ENCODE assay signal across 9 mouse cellular contexts in genomic region chr15:77839529-77840286, GRCm38 (mm10). TPM values are rescaled to one million over a fixed set of nuclear protein-coding genes. Genes with fewer than 3 reads are reported as not detected.
A peak's percentile ranks its signal among the peaks of the same experiment; 100 is the strongest.
DNase-seq lines count a peak whose midpoint lies in the region; ATAC-seq and TF ChIP-seq lines count a peak whose summit lies in the region.
"Had no signal": no experiment of that assay in that cellular context is flagged by ENCODE, and none has a peak within 500 bp of the region (broad histone marks: within the 10 kb centered on the region; RNA-seq: fewer than 3 reads in every experiment).

No protein-coding gene starts in this region.

- H3K9me3 ChIP-seq in forebrain, embryonic 12.5 days, result no peaks in the 10 kb centered on the region
- H3K9me3 ChIP-seq in liver, embryonic 13.5 days (replicated peaks), result no peaks in the 10 kb centered on the region

- H3K27ac ChIP-seq in heart, adult 2 months, result peak overlapping the region; percentile 98
- H3K27ac ChIP-seq in forebrain, embryonic 12.5 days, result peak overlapping the region; percentile 47
- peak overlapping the region; percentile 82 for H3K27ac ChIP-seq in liver, embryonic 13.5 days

- no peak for ATAC-seq in forebrain, embryonic 12.5 days (ENCODE audit: low FRiP score)
- no peak for ATAC-seq in liver, embryonic 13.5 days (ENCODE audit: low read depth)

- H3K27me3 ChIP-seq in heart, adult 2 months (ENCODE audit: control insufficient read depth, insufficient read depth, low read length), result no peaks in the 10 kb centered on the region
- H3K27me3 ChIP-seq in forebrain, embryonic 12.5 days, result no peaks in the 10 kb centered on the region
- no peaks in the 10 kb centered on the region for H3K27me3 ChIP-seq in liver, embryonic 13.5 days

- peak overlapping the region; percentile 63 for H3K9ac ChIP-seq in heart, adult 2 months (ENCODE audit: low read depth, low read length)
- H3K9ac ChIP-seq in forebrain, embryonic 12.5 days, result peak overlapping the region; percentile 17; the same call in 1 of the 2 replicates
- H3K9ac ChIP-seq in liver, embryonic 13.5 days, result peak overlapping the region; percentile 96

- H3K4me3 ChIP-seq in heart, adult 2 months, result peak overlapping the region; percentile 87
- peak overlapping the region; percentile 85 for H3K4me3 ChIP-seq in forebrain, embryonic 12.5 days (replicated peaks)
- H3K4me3 ChIP-seq in liver, embryonic 13.5 days (replicated peaks), result peak overlapping the region; percentile 96

- DNase-seq in heart, adult 2 months, result peak in 1 of 2 experiments; percentile 15
- no peak for DNase-seq in heart, postnatal 4 days
- DNase-seq in CD4-positive helper T cell, adult 2 months (ENCODE audit: low read depth, low spot score), result peak; percentile 38
- DNase-seq in liver, embryonic 13.5 days, result no peak
- DNase-seq in testis, postnatal 14 days (ENCODE audit: low spot score), result no peak
- no peak for DNase-seq in urinary bladder, postnatal 4 days (ENCODE audit: low spot score in 2 of 2)
- no peak for DNase-seq in frontal cortex, adult 2 months (ENCODE audit: extremely low spot score in 1 of 2, low spot score in 1 of 2)
- DNase-seq: lung, postnatal 10 days had no signal

- H3K4me1 ChIP-seq in heart, adult 2 months (ENCODE audit: control insufficient read depth, insufficient read depth, low read length), result peaks cover 30% of the 10 kb centered on the region
- H3K4me1 ChIP-seq in forebrain, embryonic 12.5 days, result peaks cover 50% of the 10 kb centered on the region
- peaks cover 76% of the 10 kb centered on the region for H3K4me1 ChIP-seq in liver, embryonic 13.5 days (replicated peaks)

- WGBS in heart, adult 2 months, result 22% methylated on average over 10 of the region's 10 CpGs
- 6% methylated on average over 10 of the region's 10 CpGs for WGBS in forebrain, embryonic 12.5 days
- 19% methylated on average over 10 of the region's 10 CpGs for WGBS in liver, embryonic 13.5 days (ENCODE audit: insufficient replicate concordance)

- no peak for TF ChIP-seq CTCF in heart, adult 2 months (IDR thresholded peaks at IDR 0.05)

- H3K4me2 ChIP-seq in forebrain, embryonic 12.5 days, result peak overlapping the region; percentile 94
- H3K4me2 ChIP-seq in liver, embryonic 13.5 days, result peak overlapping the region; percentile 99

- H3K79me2 ChIP-seq in heart, adult 2 months (replicated peaks; ENCODE audit: control insufficient read depth, insufficient read depth, low read length), result peaks cover 17% of the 10 kb centered on the region

- no peak for TF ChIP-seq EP300 in heart, adult 2 months (IDR thresholded peaks at IDR 0.05; ENCODE audit: insufficient read depth, low read depth, low read length)

- intact Hi-C loops in heart, adult 2 months (cut with DNase I), result loop anchor here (2.0 to 5.0 kb wide), 2 partner anchors 65 to 73 kb away; no protein-coding TSS in a partner anchor

- TF ChIP-seq POLR2A in heart, adult 2 months (IDR thresholded peaks at IDR 0.05; ENCODE audit: insufficient read depth, low read depth, low read length), result no peak

- H3K36me3 ChIP-seq in heart, adult 2 months (ENCODE audit: control insufficient read depth, insufficient read depth, low read length), result peaks cover 31% of the 10 kb centered on the region
- no peaks in the 10 kb centered on the region for H3K36me3 ChIP-seq in forebrain, embryonic 12.5 days (replicated peaks)
- no peaks in the 10 kb centered on the region for H3K36me3 ChIP-seq in liver, embryonic 13.5 days

RNA-seq across cellular contexts. Expression of gene Myh9, which starts 2.3 kb away (rescaled TPM):
- total RNA-seq in heart, adult 2 months (2021), result 100 to 1,000 TPM in 1 of 2 experiments, 10 to 100 TPM in 1; 88.3 to 111 TPM
- 30.4 and 46.8 TPM in 2 replicates for polyA plus RNA-seq in heart, adult 2 months (2012; rRNA removed)
- 100 to 1,000 TPM; 219 to 228 TPM for total RNA-seq in heart, postnatal 4 days (2021)
- polyA plus RNA-seq in forebrain, embryonic 12.5 days (2016; fragmentation: Nextera tagmentation; extraction: Ambion mirVana), result 24.6 and 27.6 TPM in 2 replicates
- 18.3 and 22.2 TPM in 2 replicates for polyA plus RNA-seq in liver, embryonic 13.5 days (2015; fragmentation: Nextera tagmentation; extraction: Ambion mirVana)
- 34.4 and 38.7 TPM in 2 replicates for polyA plus RNA-seq in frontal cortex, adult 2 months (2012; rRNA removed)

Comparison
In these comparisons a context has a peak if more than half of its experiments do, and no peak if none do; other contexts are left out.
1. H3K27ac ChIP-seq: peak in every context shown above with its lines; median percentile 98 in heart, adult 2 months; 82 in liver, embryonic 13.5 days; 47 in forebrain, embryonic 12.5 days.
2. H3K9ac ChIP-seq: peak in every context shown above with its lines; median percentile 96 in liver, embryonic 13.5 days; 63 in heart, adult 2 months; 17 in forebrain, embryonic 12.5 days.